Mouse (Mus musculus) lung, embryonic 14.5 days (tissue): ENCODE measurements at regions not wholly inside any gene's neighbourhood (a gene's known extent, or its start where the extent isn't known, plus 50 kb on each side); places are given as distances from the start of the nearest gene placed in this dataset.

ENCODE experiments used
- ATAC-seq: fragments of 200-750 bp; cut with Nextera tagmentation; 2 replicates; pipeline ENCODE4 v1.8.0; 2017; ENCODE audit warnings: mild to moderate bottlenecking, moderate TSS enrichment, moderate library complexity; ENCODE audit not compliant: insufficient read depth
- DNase-seq: peaks from one replicate; pipeline ENCODE4 v3.0.0-alpha.2; 2015
- H3K27ac ChIP-seq: fragments of 300-500 bp; sonication (generic); 2 replicates; pipeline ENCODE4 v1.5.1; 2014; ENCODE audit warnings: low read depth, mild to moderate bottlenecking, moderate library complexity
- H3K27me3 ChIP-seq: fragments of 300-500 bp; sonication (generic); 2 replicates; pipeline ENCODE4 v1.6.1; 2014; ENCODE audit warnings: low read length, control low read depth; ENCODE audit not compliant: insufficient read depth
- H3K36me3 ChIP-seq: fragments of 300-500 bp; sonication (generic); 2 replicates; pipeline ENCODE4 v1.6.1; 2014; ENCODE audit warnings: control low read depth; ENCODE audit not compliant: insufficient read depth
- H3K4me1 ChIP-seq: fragments of 300-500 bp; sonication (generic); 2 replicates; pipeline ENCODE4 v1.6.1; 2014; ENCODE audit warnings: antibody characterized with exemption, control low read depth; ENCODE audit not compliant: insufficient read depth
- H3K4me2 ChIP-seq: fragments of 300-500 bp; sonication (generic); 2 replicates; pipeline ENCODE4 v1.6.1; 2014; ENCODE audit warnings: mild to moderate bottlenecking
- H3K4me3 ChIP-seq: fragments of 300-500 bp; sonication (generic); 2 replicates; pipeline ENCODE4 v1.5.1; 2014; ENCODE audit warnings: low read depth, low read length
- H3K9ac ChIP-seq: fragments of 300-500 bp; sonication (generic); 2 replicates; pipeline ENCODE4 v1.6.1; 2014
- H3K9me3 ChIP-seq: fragments of 300-500 bp; sonication (generic); 2 replicates; pipeline ENCODE4 v1.6.1; 2016; ENCODE audit warnings: low read depth, low read length, control low read depth
- CTCF ChIP-seq: IDR thresholded peaks from 2 replicates; pipeline ENCODE4 v1.5.1; 2016; ENCODE audit warnings: antibody characterized with exemption, low read depth
- WGBS: fragments of 180-500 bp; shearing (Covaris S2); extraction: QIAGEN DNeasy Blood & Tissue Kit; methylation state at CpG from one replicate; pipeline ENCODE4 v1.1.7; 2014; 5-methylcytosine and 5-hydroxymethylcytosine counted together

GRCm38 (mm10) chrX:97434327-97434726, 57.3 kb upstream of the Eda2r start:
- Histone ChIP-seq H3K4me3 (no peak overlapping the region), H3K36me3 (no peaks in the 10 kb centered on the region), H3K4me2 (no peak overlapping the region), H3K9ac (no peak overlapping the region), H3K27me3 (no peaks in the 10 kb centered on the region), H3K4me1 (no peaks in the 10 kb centered on the region), H3K9me3 (no peaks in the 10 kb centered on the region), H3K27ac (no peak overlapping the region)
- WGBS: 31% methylated on average over 2 of the region's 2 CpGs
- TF ChIP-seq CTCF: no peak
- no peak for ATAC-seq
- DNase-seq: peak; percentile 38

- Histone ChIP-seq H3K27me3 (no peaks in the 10 kb centered on the region), H3K27ac (no peak overlapping the region), H3K4me2 (peak overlapping the region; percentile 40; the same call in 1 of the 2 replicates), H3K9ac (peak overlapping the region; percentile 34; the same call in 1 of the 2 replicates), H3K36me3 (no peaks in the 10 kb centered on the region), H3K4me1 (no peaks in the 10 kb centered on the region), H3K9me3 (no peaks in the 10 kb centered on the region), H3K4me3 (peak overlapping the region; percentile 28)
- DNase-seq (peak; percentile 81), ATAC-seq (peak; percentile 79)
- TF ChIP-seq CTCF: peak; percentile 57
- WGBS: 6% methylated on average over 6 of the region's 6 CpGs
Measured at GRCm38 (mm10) chrX:97431391-97431803, 54.4 kb upstream of the Eda2r start.
